Mouse (Mus musculus) forebrain, embryonic 12.5 days (tissue): ENCODE measurements around the gene Amfr. TPM values are rescaled to one million over a fixed set of nuclear protein-coding genes. Genes with fewer than 3 reads are reported as not detected.

Experiments used
- ATAC-seq: fragments of 200-750 bp; cut with Nextera tagmentation; 2 replicates; pipeline ENCODE4 v1.8.0; 2017; ENCODE audit warnings: moderate TSS enrichment; ENCODE audit not compliant: low FRiP score
- H3K27ac ChIP-seq: fragments of 300-500 bp; sonication (generic); 2 replicates; pipeline ENCODE4 v1.5.1; 2016; ENCODE audit warnings: mild to moderate bottlenecking
- H3K27me3 ChIP-seq: fragments of 300-500 bp; sonication (generic); 2 replicates; pipeline ENCODE4 v1.6.1; 2016; ENCODE audit warnings: mild to moderate bottlenecking
- H3K36me3 ChIP-seq: fragments of 300-500 bp; sonication (generic); replicated peaks from 2 replicates; pipeline ENCODE4 v1.6.1; 2016; ENCODE audit warnings: mild to moderate bottlenecking
- H3K4me1 ChIP-seq: fragments of 300-500 bp; sonication (generic); 2 replicates; pipeline ENCODE4 v1.6.1; 2016
- H3K4me2 ChIP-seq: fragments of 300-500 bp; sonication (generic); 2 replicates; pipeline ENCODE4 v1.6.1; 2016; ENCODE audit warnings: mild to moderate bottlenecking, moderate library complexity
- H3K4me3 ChIP-seq: fragments of 300-500 bp; sonication (generic); replicated peaks from 2 replicates; pipeline ENCODE4 v1.5.1; 2016; ENCODE audit warnings: mild to moderate bottlenecking
- H3K9ac ChIP-seq: fragments of 300-500 bp; sonication (generic); 2 replicates; pipeline ENCODE4 v1.6.1; 2016; ENCODE audit warnings: mild to moderate bottlenecking
- H3K9me3 ChIP-seq: fragments of 300-500 bp; sonication (generic); 2 replicates; pipeline ENCODE4 v1.6.1; 2016
- WGBS: fragments of 180-500 bp; shearing (Covaris S2); methylation state at CpG from one replicate; pipeline ENCODE4 v1.1.7; 2016; 5-methylcytosine and 5-hydroxymethylcytosine counted together
- polyA plus RNA-seq: library from polyadenylated mRNA; unstranded; fragments of >200 nt; fragmentation: Nextera tagmentation; extraction: Ambion mirVana; gene quantifications from 2 replicates; pipeline ENCODE4 v1.2.1, GENCODE M21; 2016

Amfr gene
- polyA plus RNA-seq, 1 experiment from 2014 or later = 66.3 TPM

DNA sequence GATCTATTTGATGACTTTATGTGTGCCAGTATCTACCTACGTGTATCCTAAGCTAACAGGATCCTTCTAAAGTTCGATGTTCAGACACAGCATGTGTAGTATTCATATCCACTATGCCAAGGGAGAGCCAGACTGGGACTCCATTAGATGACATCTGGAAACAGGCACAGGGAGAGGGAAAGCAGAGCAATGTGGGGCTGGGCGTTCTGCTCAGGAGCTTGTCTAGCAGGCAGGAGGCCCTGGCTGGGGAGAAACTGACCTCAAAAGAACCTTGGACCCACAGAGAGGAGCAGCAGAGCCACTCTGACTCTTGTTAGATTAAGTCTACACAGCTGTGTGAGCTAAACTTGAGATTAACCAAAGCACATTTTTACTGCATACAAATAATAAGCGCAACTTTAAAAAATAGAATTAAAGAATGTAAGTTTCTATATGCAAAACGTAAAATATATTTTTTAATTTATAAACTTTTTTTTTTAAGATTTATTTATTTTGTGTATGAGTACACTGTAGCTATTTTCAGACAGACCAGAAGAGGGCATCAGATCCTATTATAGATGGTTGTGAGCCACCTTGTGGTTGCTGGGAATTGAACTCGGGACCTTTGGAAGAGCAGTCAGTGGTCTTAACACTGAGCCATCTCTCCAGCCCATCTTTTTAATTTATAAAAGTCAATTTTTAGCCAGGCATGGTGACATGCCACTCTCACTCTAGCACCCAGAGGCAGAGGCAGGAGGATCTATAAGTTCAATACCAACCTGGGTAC lies 36.0 kb downstream of the Amfr start:
- ATAC-seq = no peak
- Histone ChIP-seq H3K4me3 (no peak overlapping the region), H3K9me3 (no peaks in the 10 kb centered on the region), H3K4me1 (no peaks in the 10 kb centered on the region), H3K9ac (no peak overlapping the region), H3K27me3 (no peaks in the 10 kb centered on the region), H3K4me2 (no peak overlapping the region), H3K27ac (no peak overlapping the region), H3K36me3 (peaks cover 90% of the 10 kb centered on the region)
- WGBS = 98% methylated on average over 6 of the region's 6 CpGs

DNA sequence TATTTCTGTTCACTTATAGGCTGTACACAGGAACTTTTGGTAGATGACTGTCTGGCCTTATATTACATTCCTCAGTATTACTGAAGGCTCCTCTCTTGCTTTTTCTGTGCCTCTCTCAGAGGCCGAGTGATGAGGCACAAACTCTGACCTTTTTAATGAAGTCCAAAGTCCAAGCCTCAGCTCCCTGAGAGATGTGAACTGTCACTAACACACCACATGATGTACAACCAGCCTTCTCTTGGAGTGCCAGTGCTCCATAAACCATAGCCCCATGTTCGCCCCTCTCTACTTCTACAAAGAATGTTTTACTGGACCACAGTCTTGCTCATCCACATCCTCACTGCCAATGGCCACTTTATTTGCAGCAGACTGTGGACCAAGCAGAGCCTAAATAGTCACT lies 37.3 kb downstream of the Amfr start:
- H3K27ac ChIP-seq = no peak overlapping the region
- no peaks in the 10 kb centered on the region for H3K4me1 ChIP-seq
- H3K9me3 ChIP-seq = no peaks in the 10 kb centered on the region
- no peak for ATAC-seq
- no peak overlapping the region for H3K4me2 ChIP-seq
- no peak overlapping the region for H3K9ac ChIP-seq
- H3K27me3 ChIP-seq = no peaks in the 10 kb centered on the region
- H3K4me3 ChIP-seq = no peak overlapping the region
- WGBS = 98% methylated on average over 2 of the region's 2 CpGs
- H3K36me3 ChIP-seq = peaks cover 90% of the 10 kb centered on the region

DNA sequence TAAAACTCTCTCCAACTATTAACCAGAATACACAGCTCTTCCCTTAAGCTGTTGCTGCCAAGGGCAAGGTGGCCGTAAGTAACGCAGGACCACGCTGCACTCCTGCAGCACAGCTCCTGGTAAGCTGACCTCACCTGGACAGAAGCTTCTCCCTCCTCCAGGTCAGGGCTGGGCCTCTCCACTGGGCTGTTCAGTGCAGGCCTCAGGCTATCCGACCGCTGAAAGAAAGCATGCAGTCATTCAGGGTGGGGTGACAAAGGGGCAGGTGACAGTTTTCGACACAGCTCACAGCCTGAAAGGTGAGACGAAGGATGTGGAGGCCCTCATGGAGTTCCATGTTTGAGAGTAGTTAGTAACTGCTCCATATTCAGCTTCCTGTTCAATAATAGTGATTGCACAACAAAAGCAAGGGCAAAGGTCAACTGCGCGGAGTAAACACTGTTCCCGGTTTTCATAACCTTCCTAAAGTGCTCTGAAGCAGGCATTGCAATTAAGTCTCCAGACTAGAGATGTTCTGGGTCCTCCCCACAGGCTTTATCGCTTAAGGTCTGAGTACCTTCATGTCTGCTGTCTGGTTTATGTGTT lies 37.9 kb downstream of the Amfr start:
- no peaks in the 10 kb centered on the region for H3K9me3 ChIP-seq
- no peaks in the 10 kb centered on the region for H3K4me1 ChIP-seq
- 88% methylated on average over 11 of the region's 11 CpGs for WGBS
- H3K27me3 ChIP-seq = no peaks in the 10 kb centered on the region
- H3K4me3 ChIP-seq = no peak overlapping the region
- H3K4me2 ChIP-seq = no peak overlapping the region
- ATAC-seq = no peak
- no peak overlapping the region for H3K27ac ChIP-seq
- H3K9ac ChIP-seq = no peak overlapping the region
- H3K36me3 ChIP-seq = peaks cover 88% of the 10 kb centered on the region

DNA sequence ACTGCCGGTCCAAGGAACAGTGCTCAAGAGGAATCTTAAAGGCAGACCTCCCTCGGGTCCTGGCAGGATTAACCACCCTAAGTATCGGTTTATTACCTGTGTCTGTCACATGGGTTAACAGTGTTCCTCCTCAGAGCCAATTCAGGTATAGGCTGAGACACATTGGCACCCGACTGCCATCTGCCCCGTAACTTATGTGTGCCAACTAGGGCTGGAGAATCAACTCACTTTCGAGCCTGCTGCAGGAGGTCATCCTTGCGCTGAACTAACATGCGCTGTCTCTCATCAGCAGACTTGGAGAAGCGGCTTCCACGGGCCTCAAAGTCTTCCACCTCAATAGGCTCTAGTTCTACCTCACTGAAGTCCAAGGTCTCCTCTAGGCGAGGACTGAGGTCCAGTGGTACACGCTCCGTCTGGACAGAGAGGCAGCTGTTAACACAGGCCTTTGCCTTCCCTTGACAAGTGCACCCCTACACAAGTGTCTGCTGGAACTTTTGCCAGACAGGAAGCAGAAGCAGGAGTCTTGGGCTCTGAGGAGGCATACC lies 38.7 kb downstream of the Amfr start:
- H3K4me2 ChIP-seq = no peak overlapping the region
- H3K27ac ChIP-seq = no peak overlapping the region
- H3K9ac ChIP-seq = no peak overlapping the region
- H3K9me3 ChIP-seq = no peaks in the 10 kb centered on the region
- no peak overlapping the region for H3K4me3 ChIP-seq
- 92% methylated on average over 13 of the region's 13 CpGs for WGBS
- no peak for ATAC-seq
- no peaks in the 10 kb centered on the region for H3K4me1 ChIP-seq
- peaks cover 80% of the 10 kb centered on the region for H3K36me3 ChIP-seq
- no peaks in the 10 kb centered on the region for H3K27me3 ChIP-seq

DNA sequence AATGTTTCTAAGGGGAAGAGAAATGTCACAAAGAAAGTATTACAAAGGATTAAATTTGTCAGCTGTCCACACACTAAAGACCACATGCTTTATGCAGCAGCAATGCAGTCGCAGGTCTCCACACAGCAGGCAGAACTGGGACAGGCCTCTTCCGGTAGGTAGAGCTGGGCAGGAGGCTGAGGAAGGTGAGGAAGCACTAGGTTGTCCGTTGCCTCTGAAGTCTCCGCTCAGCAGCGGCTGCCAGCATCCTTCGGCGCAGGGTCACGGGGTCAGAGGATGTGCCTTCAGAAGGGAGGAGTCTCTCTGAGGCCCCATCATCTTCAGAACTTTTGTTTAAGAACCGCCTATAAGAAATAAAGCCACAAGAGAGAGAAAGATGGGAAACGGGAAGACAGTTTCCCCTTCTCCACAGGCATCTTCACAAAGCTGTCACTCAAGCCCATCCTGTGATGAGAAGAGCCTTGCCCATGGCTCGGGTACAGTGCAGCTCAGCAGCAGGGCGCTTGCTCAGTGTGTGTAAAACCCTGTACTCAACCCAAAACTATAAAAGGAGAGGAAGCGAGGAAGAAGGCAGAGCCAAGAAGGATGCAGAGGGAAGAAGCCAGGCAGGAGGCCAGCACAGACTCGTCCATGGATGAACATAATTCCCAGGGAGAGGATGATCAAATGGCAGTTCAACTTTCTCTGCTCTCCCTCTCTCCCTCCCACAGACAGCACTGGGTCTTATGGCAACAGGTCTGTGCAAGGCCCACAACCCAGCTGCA lies 39.5 kb downstream of the Amfr start:
- Histone ChIP-seq H3K9ac (no peak overlapping the region), H3K27ac (no peak overlapping the region), H3K36me3 (peaks cover 78% of the 10 kb centered on the region), H3K4me1 (no peaks in the 10 kb centered on the region), H3K9me3 (no peaks in the 10 kb centered on the region), H3K4me3 (no peak overlapping the region), H3K27me3 (no peaks in the 10 kb centered on the region), H3K4me2 (no peak overlapping the region)
- no peak for ATAC-seq
- WGBS = 90% methylated on average over 14 of the region's 14 CpGs

DNA sequence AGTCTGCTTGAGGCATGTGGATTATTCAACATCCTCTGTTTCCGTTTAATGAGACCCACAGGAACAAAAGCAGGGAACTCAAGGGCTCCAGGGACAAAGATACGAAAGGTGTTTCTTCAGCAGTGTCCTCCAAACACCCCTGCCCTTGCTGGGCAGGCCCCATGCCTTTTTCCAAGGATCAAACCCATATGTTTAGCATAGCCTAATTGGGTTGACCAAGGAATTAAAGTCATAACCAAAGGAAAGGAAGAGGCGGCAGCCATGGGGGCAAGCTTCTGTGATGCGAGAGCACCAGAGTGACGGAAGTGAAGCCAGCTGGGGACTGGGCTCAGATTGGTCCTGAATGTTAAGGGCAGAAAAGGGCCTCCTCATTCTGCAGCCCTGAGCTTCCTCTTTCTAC lies 40.4 kb downstream of the Amfr start:
- no peak overlapping the region for H3K27ac ChIP-seq
- H3K9me3 ChIP-seq = no peaks in the 10 kb centered on the region
- H3K27me3 ChIP-seq = no peaks in the 10 kb centered on the region
- no peak overlapping the region for H3K9ac ChIP-seq
- ATAC-seq = no peak
- no peak overlapping the region for H3K4me3 ChIP-seq
- 76% methylated on average over 5 of the region's 5 CpGs for WGBS
- peaks cover 79% of the 10 kb centered on the region for H3K36me3 ChIP-seq
- no peak overlapping the region for H3K4me2 ChIP-seq
- no peaks in the 10 kb centered on the region for H3K4me1 ChIP-seq

DNA sequence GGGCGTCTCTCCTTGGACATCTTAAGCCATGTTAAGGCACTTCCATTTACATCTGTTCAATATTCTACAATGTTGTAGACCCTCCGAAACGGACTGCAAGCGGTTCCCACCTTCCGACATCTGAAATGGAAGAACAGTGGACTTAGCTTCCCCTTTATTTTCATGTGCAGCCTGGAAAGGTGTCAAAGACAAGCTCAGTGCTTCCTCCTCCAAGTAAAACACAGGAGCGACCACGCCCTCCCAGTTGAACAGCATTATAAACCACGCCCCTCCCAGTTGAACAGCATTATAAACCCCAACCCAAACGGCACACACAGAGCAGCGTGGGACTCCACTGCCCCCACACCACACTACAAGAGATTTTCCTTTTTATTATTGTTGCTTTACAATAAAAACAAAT lies 41.2 kb downstream of the Amfr start:
- H3K36me3 ChIP-seq = peaks cover 81% of the 10 kb centered on the region
- H3K27ac ChIP-seq = no peak overlapping the region
- WGBS = 91% methylated on average over 10 of the region's 10 CpGs
- H3K9ac ChIP-seq = no peak overlapping the region
- H3K4me2 ChIP-seq = no peak overlapping the region
- no peak for ATAC-seq
- no peaks in the 10 kb centered on the region for H3K9me3 ChIP-seq
- H3K4me1 ChIP-seq = no peaks in the 10 kb centered on the region
- no peaks in the 10 kb centered on the region for H3K27me3 ChIP-seq
- no peak overlapping the region for H3K4me3 ChIP-seq

DNA sequence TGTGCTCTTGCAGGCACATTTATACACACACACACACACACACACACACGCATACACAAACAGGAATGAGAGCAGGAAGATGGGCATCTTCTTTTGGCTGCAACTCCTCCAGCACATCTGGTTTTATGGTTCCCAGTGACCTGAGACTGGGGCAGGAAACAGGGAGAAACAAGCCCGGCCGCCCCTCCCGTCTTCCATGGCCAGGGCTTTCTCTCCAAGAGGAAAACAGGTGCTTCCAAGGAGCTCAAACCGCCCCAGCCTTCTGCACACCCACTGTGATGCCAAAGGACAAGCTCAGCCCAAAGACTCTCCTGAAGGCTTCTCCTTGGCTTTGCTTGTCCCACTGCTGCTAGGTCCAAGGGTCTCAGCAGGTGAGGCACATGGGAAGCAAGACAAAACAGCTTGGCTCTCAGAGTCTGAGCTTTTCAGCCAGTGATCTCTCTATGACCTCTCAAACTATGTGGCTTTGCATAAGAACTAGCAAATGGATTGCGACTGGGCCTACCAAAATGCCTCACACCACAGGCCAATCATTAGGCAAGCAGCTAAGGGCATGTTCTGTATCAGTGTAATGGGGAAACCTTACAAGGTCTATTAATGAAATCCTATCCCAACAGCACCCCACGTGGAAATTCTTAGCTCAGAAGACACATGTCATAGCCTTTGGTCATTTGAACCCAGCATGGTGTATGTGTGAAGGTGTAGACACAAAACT lies 42.9 kb downstream of the Amfr start:
- no peaks in the 10 kb centered on the region for H3K4me1 ChIP-seq
- 0 out of 2 replicates have a peak overlapping the region, but pooled peaks have one; percentile 26 for H3K27ac ChIP-seq
- H3K9me3 ChIP-seq = no peaks in the 10 kb centered on the region
- H3K36me3 ChIP-seq = peaks cover 82% of the 10 kb centered on the region
- H3K4me2 ChIP-seq = no peak overlapping the region
- H3K27me3 ChIP-seq = no peaks in the 10 kb centered on the region
- no peak overlapping the region for H3K9ac ChIP-seq
- no peak overlapping the region for H3K4me3 ChIP-seq
- 81% methylated on average over 7 of the region's 7 CpGs for WGBS
- ATAC-seq = no peak

DNA sequence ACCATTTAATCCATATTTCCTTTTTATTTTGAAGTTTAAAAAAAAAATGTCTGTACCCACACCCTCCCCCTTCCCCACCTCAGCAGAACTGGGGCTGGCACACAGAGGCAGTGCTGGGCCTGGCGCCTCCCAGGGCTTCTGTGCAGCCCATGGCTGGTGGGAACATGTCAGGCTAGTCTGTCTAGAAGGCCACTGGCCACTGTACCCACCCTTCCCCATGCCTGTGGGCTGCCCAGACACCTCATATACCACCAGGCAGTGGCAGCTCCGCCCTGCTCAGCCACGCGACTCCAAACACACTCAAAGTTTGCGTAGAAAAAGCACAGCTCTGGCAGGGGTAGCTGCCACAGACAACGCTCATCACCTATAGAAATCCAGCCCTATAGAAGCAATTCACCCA lies 44.3 kb downstream of the Amfr start:
- Histone ChIP-seq H3K27me3 (no peaks in the 10 kb centered on the region), H3K4me2 (no peak overlapping the region), H3K4me3 (no peak overlapping the region), H3K27ac (no peak overlapping the region), H3K36me3 (peaks cover 82% of the 10 kb centered on the region), H3K9me3 (no peaks in the 10 kb centered on the region), H3K9ac (no peak overlapping the region), H3K4me1 (no peaks in the 10 kb centered on the region)
- 84% methylated on average over 6 of the region's 6 CpGs for WGBS
- 0 out of 2 replicates have a peak, but pooled peaks have one; percentile 34 for ATAC-seq

DNA sequence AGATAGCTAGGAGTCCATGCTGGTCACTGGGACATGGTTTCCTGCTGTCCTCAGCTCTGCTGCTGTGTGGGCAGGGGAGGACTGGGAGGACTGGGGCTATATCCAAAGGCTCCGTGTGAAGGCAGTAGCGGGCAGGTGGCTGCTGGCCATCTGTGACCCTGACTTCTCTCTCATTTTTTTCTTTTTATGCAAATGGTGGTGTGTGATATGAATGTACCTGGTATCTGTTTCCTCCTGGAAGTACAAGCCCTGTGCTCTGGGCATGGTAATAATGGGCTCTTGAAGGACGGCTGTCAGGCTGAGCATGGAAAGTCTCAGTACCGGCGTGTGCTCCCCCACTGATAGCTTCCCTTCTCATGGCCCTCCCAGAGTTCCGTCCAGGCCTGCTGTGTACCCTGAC lies 51.7 kb downstream of the Amfr start:
- Histone ChIP-seq H3K36me3 (peaks cover 83% of the 10 kb centered on the region), H3K27me3 (no peaks in the 10 kb centered on the region), H3K4me1 (no peaks in the 10 kb centered on the region), H3K4me3 (no peak overlapping the region), H3K9me3 (no peaks in the 10 kb centered on the region), H3K27ac (no peak overlapping the region), H3K4me2 (no peak overlapping the region), H3K9ac (no peak overlapping the region)
- ATAC-seq = no peak
- WGBS = 91% methylated on average over 6 of the region's 6 CpGs

DNA sequence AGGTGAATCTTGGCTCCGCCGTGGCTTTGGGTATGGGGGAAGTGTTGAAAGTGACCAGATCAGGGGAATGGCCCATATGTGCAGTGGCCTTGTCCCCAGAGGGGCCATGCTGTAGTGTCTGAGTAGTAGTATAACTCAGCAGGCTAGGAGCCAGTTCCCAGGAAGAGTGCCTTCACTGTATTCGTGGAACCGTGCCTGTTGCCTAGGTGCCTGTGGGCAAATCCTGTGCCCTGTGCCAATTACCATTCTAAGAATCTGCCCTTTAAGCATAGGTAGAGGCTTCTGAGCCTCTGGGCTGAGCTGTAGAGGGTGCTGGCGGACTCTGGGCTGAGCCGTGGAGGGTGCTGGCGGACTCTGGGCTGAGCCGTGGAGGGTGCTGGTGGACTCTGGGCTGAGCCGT lies 54.2 kb downstream of the Amfr start:
- Histone ChIP-seq H3K4me2 (no peak overlapping the region), H3K36me3 (peaks cover 83% of the 10 kb centered on the region), H3K27ac (no peak overlapping the region), H3K4me1 (no peaks in the 10 kb centered on the region), H3K4me3 (no peak overlapping the region), H3K9ac (no peak overlapping the region), H3K27me3 (no peaks in the 10 kb centered on the region), H3K9me3 (no peaks in the 10 kb centered on the region)
- 93% methylated on average over 9 of the region's 9 CpGs for whole genome bisulfite sequencing
- no peak for ATAC-seq

DNA sequence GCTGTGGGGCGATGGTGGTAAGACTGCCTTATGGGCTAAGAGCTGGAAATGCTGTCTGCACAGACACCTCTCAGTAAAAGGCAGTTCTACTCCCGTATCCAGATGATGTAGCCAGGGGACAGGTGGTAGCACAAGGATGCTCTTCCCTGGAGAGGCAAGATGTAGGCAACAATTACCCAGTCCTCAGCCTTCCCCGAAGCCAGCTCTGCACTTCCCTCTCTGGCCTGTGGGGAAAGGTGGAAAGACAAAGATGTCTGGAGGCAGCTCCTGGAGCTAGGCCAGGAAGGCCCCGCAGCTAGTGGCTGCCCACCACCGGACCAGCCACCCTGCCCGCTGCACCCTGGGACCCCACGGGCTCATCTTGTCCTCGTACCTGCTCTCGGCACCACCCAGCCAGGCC lies 60.1 kb downstream of the Amfr start:
- H3K27me3 ChIP-seq = no peaks in the 10 kb centered on the region
- no peak overlapping the region for H3K9ac ChIP-seq
- H3K4me3 ChIP-seq = no peak overlapping the region
- WGBS = 83% methylated on average over 9 of the region's 9 CpGs
- H3K36me3 ChIP-seq = peaks cover 98% of the 10 kb centered on the region
- H3K27ac ChIP-seq = no peak overlapping the region; the same call in 1 of the 2 replicates
- no peaks in the 10 kb centered on the region for H3K4me1 ChIP-seq
- H3K9me3 ChIP-seq = no peaks in the 10 kb centered on the region
- no peak for ATAC-seq
- no peak overlapping the region for H3K4me2 ChIP-seq
